Mouse (Mus musculus) right cerebral cortex, postnatal 4 days (tissue): ENCODE measurements around the gene Csrp1.
A peak's percentile ranks its signal among the peaks of the same experiment; 100 is the strongest.

Experiments used
- DNase-seq: peaks from one replicate; pipeline ENCODE4 v3.0.0-alpha.2; 2022

Gene Csrp1

DNA sequence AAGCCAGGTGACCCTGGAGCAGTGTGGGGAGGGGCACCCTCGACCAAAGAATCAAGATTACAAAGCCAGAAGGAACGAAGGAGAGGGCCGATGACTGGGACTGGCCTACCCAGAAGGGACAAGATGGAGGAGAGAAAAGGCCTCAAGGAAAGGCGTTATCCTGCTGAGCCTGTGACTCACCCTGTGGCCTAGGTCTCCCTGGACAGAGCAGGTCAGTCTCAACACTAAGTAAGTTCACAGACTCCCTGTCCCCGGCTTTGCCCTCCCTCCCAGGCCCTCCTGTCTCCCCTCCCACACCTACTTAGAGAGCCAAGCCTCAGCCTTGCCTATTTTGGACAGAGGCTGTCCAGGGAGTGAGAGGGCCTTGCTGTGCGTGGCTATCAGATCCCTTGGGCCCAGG is at the start of gene Csrp1:
Csrp1 (plus strand) TSS at position 79 of the 400 bp plus-strand sequence.
- DNase-seq: no peak

DNA sequence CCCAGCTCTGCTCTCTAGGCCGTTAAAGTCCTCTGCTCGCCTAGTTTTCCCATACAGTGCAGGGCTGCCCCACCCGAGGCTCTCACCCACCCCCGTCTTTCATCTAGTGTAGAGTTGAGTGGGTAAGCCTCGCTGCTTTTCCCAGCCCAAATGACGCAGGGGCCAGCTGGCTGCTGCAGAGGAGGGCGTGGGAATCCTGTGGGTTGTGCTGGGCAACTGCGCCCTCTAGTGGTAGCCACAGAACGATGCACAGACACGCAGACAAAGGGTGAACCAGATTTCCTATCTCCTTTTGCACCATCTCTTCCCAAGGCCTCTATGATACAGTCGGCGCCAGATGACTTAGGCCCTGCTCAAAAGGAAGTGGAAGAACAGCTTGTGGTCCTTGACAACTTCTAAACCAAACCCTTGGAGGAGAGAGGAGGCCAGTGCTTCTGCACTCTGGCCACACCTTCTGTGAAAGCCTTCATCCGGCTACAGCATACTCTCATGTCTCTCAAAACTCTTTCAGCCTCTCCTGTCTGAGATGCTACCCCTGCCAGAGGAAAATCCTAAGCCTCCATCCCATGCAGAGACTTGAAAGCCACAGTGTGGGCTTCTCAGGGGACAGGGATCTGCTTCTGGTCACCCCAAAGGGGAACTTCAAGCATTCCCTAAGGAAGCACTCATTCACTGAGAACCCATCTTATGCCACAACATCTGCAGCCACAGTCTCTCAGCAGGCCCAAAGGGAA is 49.3 kb upstream of the Csrp1 start:
- peak; percentile 84 for DNase-seq

DNA sequence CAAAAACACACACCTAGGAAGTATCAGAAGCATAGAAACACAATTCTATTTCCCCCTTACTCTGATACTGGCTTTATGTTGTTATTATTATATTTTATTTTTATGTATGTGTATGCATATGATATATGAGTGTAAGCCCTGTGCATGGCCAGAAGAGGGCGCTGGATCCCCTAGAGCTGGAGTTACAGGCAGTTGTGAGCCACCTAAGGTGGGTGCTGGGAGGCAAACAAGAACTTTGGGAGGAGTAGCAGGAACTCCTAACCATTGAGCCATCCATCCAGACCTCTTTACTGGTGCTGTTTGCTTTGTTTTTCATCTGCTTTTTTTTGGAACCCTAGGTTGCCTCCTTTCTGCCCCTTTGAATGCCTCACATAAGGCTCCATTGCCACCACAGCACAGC is 48.5 kb upstream of the Csrp1 start:
- no peak for DNase-seq

DNA sequence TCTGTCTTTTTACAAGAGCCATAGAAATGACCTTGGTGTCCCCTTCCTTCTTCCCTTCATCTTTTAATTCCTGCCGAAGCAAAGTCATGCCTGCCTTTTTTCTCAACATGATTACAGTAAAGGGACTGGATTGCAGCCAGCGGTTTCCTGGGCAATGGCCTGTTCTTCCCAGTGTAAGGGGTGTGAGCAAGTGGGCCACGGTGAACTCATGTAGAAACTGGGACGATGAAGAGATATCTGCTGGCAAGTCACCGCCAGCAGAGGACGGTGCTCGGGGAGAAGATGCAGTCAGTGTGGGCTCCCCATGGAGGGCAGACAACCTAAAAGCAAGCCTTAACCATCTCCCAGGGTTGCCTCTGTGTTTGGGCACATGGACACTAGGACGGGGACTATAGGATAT is 47.9 kb upstream of the Csrp1 start:
- DNase-seq: peak; percentile 39

GRCm38 (mm10) chr1:135672374-135672773 is 47.5 kb upstream of the Csrp1 start:
- DNase-seq: no peak

DNA sequence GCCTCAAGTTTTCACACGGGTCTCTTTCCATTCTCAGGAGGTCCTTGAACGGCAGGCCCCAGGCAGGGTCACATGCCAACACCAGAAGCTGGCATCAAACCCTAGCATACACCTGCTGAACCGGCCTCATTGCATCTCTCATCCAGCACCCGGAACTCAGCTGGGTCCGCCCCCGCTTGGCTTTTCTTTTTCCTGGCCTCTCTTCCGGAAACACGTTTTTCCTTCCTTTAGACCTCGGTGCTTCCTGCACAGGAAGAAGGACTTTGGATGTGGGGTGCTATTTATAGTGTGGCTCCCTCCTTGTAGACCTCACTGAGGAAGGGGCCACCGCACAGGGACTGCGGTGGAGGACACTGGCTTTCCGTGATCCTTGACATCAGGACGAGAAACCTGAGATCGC is 46.4 kb upstream of the Csrp1 start:
- no peak for DNase-seq

DNA sequence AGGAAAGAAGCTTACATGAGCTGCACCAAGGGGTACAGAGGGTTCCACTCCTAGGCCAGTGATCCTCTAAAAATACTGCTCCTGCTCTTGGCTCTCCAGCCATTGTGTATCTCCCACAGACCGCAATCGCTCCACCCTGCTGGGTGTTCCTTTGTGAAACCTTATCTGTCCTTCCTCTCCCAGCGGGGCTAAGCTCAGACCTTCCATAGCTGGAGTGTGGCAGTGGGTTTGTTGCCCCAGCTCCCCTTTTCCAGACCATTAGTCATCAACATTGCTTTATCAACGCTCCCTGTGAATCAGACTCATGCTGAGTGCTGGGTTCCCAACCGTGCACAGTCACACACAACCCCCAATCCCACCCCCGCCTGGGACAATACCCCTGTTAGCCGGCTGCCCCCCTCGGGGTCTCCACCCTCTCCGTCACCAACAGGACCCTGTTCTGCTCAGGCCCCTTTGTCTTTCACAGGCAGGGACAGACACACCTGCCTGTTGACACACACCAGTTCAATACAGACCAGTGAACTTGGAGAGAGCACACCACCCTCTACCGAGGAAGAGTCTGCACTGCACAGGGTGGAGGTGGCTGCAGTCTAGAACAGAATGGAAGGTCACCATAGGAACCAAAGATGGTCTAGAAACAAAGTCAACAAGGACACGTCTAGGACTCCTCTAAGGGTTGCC is 44.3 kb upstream of the Csrp1 start:
- no peak for DNase-seq

DNA sequence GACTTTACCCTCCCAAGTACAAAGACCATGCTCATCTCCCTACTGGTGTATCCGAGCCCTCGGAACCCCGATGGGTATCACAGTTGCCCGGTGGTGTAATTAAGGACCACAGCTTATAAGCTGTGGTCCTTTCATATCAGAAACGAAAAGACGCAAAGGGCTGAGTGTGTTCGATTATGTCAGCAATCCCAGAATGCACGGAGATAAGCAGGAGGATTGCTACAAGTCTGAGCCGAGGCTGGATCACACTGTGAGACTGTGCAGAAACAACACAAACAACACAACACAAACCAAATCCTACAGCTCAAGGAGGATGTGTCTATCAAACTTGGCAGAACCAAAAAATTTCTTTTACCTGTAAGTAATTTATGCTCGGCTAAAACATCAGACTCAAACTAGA is 43.6 kb upstream of the Csrp1 start:
- DNase-seq: no peak

DNA sequence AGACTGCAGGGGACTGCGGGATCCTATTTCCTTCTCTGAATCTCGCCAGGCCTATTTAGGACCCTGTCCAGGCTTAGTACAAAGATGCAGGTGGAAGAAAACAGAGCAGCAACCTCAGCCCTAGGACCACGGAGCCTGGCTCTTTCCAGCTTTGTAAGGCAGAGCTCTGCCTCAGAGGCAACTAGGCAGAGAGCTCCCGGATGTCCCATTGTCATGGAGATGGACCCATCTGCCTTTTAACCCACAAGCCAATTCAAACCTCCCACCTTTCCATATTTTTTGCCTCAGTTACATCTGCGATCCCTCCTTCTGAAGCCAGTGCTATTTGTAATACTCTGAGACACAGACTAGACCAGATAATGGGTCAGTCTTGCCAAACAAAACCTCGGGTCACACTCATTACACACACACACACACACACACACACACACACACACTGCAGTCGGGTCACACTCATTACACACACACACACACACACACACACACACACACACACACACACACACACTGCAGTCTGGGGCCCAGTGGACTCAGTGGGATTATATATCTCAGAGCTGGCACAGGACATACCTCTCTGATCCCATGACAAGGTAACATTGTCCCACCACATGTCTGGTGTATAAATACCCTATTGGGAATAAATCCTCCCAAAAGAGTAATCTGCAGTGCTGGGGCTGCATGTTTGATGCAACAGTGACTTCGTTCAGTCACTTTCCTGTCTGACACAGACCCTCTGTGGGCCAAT is 42.8 kb upstream of the Csrp1 start:
- DNase-seq: no peak

DNA sequence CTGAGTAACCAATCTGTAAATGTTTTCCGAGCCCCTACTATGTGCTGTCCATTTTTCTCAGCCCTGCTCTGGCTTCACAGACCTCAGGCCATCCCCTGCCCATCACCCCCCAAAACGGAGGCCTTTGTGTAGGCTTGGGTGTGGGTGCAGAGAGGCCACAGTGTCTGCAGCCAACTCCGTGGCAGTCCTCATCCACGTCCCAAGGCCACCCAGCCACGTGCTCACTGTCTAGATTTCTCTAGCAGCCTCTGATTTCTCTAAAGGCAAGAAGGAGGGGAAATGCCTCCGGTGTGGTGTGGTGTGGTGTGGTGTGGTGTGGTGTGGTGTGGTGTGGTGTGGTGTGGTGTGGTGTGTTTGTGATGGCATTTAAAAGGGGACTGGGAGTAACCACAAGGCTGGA is 41.7 kb upstream of the Csrp1 start:
- DNase-seq: no peak

- no peak for DNase-seq
Observed at GRCm38 (mm10) chr1:135680716-135681115, 39.1 kb upstream of the Csrp1 start.

DNA sequence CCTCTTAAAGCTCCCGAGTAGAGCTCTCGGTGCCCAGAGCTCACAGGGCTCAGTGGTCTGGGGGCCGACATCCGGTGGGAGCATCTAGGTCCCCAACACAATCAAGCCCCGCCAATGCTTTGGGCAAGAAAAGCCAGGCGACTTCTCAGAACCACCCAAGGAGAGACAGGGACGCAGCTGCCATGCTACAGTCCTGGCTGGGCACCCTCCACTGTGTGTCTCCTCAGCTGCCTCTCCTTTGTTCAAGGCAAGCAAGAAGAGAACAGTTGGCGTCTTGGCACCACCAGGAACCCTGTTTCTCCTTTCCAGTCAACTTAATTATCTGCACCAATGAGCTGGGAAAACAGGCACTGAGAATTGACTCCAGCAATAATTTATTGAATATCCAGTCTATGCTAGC is 38.7 kb upstream of the Csrp1 start:
- DNase-seq: no peak

- DNase-seq: no peak
Observed at GRCm38 (mm10) chr1:135684895-135685294, 35.0 kb upstream of the Csrp1 start.

DNA sequence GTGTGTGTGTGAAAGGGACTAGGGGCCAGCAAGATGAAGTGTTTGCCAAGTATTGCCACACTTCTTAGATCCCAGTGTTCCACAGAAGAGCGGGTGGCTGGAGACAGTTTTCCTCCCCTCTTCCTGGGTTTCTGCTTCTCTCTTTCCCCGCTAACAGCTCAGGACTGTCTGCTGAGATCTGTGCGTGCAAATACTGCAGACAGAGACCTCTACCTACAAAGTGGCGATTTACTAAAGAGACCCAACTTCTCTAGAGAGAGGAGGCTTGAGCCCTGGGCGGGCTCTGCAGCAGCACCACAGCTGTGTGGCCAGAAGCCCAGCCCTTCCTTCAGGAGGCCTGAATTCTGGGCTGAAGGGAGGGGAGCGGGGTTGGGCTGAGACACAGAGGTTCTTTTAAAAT is 34.5 kb upstream of the Csrp1 start:
- no peak for DNase-seq

DNA sequence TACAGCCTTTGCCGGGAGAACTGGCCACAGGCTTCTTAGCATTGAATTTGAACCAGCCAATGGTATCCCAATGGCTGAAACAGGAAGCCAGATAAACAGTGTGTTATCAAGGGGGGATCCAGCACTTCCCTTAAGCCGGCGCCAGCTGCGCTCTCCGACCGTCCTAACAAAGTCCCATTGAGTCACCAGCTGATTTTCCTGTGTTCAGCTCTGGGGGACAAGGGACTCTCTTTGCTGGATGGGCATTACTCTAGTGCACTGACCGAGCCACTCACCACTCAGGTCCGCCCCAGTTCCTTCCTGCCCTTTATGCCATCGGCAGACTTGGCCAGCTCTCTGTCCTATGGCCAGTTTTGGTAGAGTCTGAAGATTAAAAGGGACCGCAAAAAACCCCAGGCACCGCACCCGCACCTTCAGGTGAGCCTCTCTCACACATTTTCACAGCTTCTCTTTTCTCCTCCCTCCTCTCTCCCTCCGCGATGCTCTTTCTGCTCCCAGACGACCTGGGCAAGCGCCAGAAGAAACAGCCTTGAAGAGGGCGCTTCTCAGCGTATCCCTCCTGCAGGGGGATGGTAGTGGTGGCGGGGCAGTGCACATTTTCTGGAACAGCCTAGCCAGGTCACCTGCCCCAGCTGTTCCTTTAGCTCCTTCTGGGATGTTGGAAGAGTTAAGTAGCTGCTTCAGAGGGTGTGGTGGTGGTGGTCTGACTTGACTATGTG is 32.9 kb upstream of the Csrp1 start:
- no peak for DNase-seq

DNA sequence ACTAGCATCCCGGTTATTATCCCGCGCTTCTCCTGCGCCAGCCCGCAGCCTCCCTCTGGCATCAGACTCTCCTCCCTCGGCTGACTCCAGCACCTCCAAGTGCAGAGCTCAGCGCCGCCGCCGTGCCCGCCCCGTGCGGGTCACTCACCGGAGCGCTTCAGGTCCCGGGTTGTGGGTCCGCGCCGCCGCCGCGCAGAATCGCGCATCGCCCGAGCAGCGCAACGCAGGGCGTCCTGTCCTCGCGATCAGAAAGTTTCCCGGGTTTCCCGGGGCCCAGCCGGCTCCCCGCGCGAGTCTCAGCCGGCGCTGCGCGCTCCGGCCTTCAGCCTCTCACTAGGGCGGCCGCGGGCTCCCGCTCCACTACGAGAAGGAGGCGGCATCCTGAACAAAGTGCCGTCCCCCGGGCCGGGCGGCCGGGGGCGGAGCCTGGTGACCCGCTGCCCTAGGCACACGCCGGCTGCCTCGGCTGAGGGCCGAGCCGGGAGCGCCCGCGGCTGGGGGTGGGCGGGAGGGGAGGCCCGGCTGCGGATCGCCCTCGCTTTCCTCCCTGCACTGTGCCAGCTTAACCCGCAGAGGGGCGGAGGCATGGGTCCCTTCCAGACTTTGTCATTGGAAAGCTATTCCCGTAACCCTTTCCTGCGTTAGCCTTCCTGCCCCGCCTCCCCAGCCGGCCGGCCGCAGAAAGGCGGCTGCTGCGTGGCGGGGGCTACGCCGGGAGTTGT is 31.9 kb upstream of the Csrp1 start:
- DNase-seq: peak; percentile 53

DNA sequence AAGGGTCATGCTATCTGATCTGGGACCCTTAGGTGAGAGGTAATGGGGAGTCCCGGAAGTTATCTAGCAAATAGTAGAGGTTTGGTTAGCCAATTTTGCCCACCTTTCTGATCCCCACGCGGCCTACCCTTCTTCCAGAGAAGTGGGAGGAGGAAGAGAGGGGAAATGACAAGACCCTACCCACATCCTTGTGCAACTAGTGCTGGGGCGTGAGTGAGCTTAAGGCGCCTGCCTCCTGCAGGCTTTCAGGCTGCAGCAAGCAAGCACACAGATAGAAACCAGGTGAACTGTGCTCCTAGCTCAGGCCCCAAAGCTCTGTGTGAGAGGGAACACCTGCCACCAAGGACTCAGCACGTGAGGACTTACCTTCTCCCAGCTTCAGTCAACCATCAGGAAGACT is 31.2 kb upstream of the Csrp1 start:
- DNase-seq: no peak

DNA sequence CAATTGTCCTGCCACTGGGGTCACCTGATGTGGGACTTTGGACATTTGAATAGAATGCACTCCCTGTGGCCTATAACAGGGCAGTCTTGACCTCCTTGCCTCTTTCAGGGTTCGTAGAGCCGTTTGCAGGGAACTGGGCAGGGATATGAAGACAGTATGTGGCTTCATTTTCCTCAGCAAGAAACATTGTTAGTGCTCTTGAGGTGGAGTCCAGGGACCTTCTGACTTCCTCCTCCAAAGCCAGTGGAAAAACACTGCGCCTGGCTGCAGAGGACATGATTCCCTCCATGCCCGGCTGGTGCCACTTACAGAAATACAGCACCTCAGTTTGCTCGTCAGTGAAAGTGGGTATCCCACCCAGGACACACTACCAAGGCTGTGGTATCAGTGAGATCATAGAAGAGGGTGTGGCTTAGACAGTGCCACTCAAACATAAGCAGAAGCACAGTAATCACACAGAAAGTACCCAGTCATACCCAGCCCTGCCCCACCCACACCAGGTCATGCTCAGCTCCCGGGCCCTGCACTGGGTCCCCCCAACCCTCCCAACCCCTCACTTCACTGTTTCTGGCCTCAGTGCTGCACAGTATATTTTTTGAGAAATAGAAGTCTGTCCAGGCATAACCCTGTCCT is 29.0 kb upstream of the Csrp1 start:
- no peak for DNase-seq

GRCm38 (mm10) chr1:135691417-135691815 is 28.4 kb upstream of the Csrp1 start:
- DNase-seq: no peak

DNA sequence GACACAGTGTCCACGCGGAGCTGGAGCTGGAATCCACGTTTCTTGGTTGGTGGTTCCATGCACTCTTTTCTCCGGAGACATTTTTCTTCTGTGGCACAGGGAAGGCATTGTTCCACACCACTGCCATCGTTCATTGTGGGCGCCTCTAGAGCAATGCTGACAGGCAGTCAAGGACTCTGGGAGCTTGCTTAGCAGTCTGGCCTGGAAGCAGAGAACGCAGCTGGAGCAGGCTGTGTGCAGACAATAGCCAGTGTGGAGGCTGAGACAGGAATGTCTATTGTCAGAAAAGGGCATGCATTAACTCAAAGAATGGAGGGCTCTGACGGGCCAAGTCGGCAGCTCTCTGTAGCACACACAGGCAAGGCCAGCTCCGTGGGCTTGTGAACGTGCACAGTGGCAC is 25.7 kb upstream of the Csrp1 start:
- no peak for DNase-seq

DNA sequence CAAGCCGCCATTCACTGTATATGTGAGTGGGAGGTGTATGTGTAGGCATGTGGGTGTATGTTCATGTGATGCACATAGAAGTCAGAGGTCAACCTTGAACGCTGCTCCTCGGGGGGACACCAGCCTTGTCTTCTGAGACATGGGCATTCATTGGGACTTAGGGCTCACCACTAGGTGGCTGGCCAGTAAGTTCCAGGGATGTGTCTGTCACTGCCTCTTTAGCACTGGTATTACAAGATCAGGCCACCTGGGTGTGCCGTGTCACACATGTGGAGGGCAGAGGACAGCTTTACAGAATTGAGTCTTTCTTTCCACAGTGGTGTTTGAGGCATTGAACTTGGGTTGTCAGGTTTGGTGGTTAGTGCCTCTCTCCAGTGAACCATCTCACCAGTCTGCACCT is 22.4 kb upstream of the Csrp1 start:
- no peak for DNase-seq

DNA sequence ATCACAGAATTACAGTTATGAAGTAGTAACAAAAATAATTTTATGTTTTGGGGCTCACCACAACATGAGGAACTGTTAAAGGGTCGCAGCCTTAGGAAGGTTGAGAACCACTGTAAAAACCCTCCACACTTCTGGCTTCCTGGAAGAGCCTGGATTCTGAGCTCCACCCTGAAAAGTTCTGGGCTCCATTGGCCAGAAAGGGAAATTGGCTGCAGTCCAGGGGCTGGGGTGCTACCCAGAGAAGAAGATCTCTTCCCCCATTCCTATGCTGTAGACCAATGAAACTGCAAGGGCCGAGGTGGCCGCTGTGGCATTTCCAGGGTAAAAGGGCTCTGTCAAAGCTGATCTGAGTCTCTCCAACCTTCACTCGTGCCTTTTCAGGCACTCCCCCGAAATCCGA is 21.8 kb upstream of the Csrp1 start:
- DNase-seq: no peak
